Mouse (Mus musculus): ENCODE results near the gene Lrit3. TPM values are rescaled to one million over a fixed set of nuclear protein-coding genes. Genes with fewer than 3 reads are reported as not detected.

The Lrit3 gene
- polyA plus RNA-seq, 1 experiment = not detected

GRCm38 (mm10) chr3:129738291-129739183 is 65.3 kb downstream of the Lrit3 start:
- no peak for TF ChIP-seq CTCF (IDR thresholded peaks at IDR 0.05; ENCODE audit: low read depth, low read length)
- no peak for TF ChIP-seq POLR2A (IDR thresholded peaks at IDR 0.05; ENCODE audit: insufficient read depth, low read length)
- no peak for TF ChIP-seq EP300 (IDR thresholded peaks at IDR 0.05; ENCODE audit: insufficient read depth, low read depth, low read length)
- Histone ChIP-seq H3K27ac (ENCODE audit: insufficient read depth, low read length) (no peak overlapping the region), H3K36me3 (ENCODE audit: control insufficient read depth, insufficient read depth, low read length, poor library complexity, severe bottlenecking) (no peaks in the 10 kb centered on the region), H3K27me3 (ENCODE audit: control insufficient read depth, insufficient read depth, low read length, poor library complexity, severe bottlenecking) (no peaks in the 10 kb centered on the region), H3K4me3 (ENCODE audit: low read depth, low read length) (no peak overlapping the region), H3K4me1 (ENCODE audit: control insufficient read depth, insufficient read depth, low read length) (no peaks in the 10 kb centered on the region), H3K9ac (ENCODE audit: low read depth, poor library complexity, severe bottlenecking) (no peak overlapping the region), H3K9me3 (replicated peaks; ENCODE audit: control insufficient read depth, insufficient read depth, low read length, poor library complexity, severe bottlenecking) (no peaks in the 10 kb centered on the region)

Other genes starting within 250 kb of the Lrit3 start
- gene Egf, start 48.7 kb downstream of the Lrit3 start, polyA plus RNA-seq (2011; ENCODE audit: insufficient read depth, insufficient read length, low read depth, missing spikeins) = 1.2 and 2.8 TPM in 2 replicates
- 0.31 and 0.59 TPM in 2 replicates for gene Rrh, start 18.6 kb upstream of the Lrit3 start, polyA plus RNA-seq (2011; ENCODE audit: insufficient read depth, insufficient read length, low read depth, missing spikeins)
- 201 and 210 TPM in 2 replicates for gene Gar1, start 27.4 kb upstream of the Lrit3 start, polyA plus RNA-seq (2011; ENCODE audit: insufficient read depth, insufficient read length, low read depth, missing spikeins)
- not detected in 2 replicates for gene Cfi, start 31.9 kb upstream of the Lrit3 start, polyA plus RNA-seq (2011; ENCODE audit: insufficient read depth, insufficient read length, low read depth, missing spikeins)
- gene Pla2g12a, start 74.6 kb upstream of the Lrit3 start, polyA plus RNA-seq (2011; ENCODE audit: insufficient read depth, insufficient read length, low read depth, missing spikeins) = 15.5 and 17.6 TPM in 2 replicates
- gene Casp6, start 97.4 kb upstream of the Lrit3 start, polyA plus RNA-seq (2011; ENCODE audit: insufficient read depth, insufficient read length, low read depth, missing spikeins) = 18.6 and 19.1 TPM in 2 replicates
- 1.3 and 1.4 TPM in 2 replicates for gene Mcub, start 166.2 kb upstream of the Lrit3 start, polyA plus RNA-seq (2011; ENCODE audit: insufficient read depth, insufficient read length, low read depth, missing spikeins)